In genomic region chr12:113215667-113216346, GRCm38 (mm10) we compare ENCODE assay signal across 8 mouse cellular contexts. TPM values are rescaled to one million over a fixed set of nuclear protein-coding genes. Genes with fewer than 3 reads are reported as not detected.
DNase-seq lines count a peak whose midpoint lies in the region; ATAC-seq and TF ChIP-seq lines count a peak whose summit lies in the region.

No protein-coding gene starts in this region.

- peak; percentile 56 for DNase-seq in layer of hippocampus, adult 11-12 months (ENCODE audit: low spot score)
- DNase-seq in layer of hippocampus, adult 9-10 months (ENCODE audit: low spot score) = no peak
- peak; percentile 42 for DNase-seq in cerebellum, adult 11-12 months
- peak; percentile 50 for DNase-seq in forelimb bud, embryonic 11.5 days (ENCODE audit: low read depth, low spot score)
- DNase-seq in midbrain, postnatal 0 days (ENCODE audit: low spot score) = peak; percentile 64
- DNase-seq in splenic B cell, adult 2 months (ENCODE audit: low read depth, low spot score) = peak; percentile 82

- H3K4me1 ChIP-seq in hindbrain, embryonic 16.5 days (ENCODE audit: control insufficient read depth, insufficient read depth, low read depth, low read length) = no peaks in the 10 kb centered on the region
- no peaks in the 10 kb centered on the region for H3K4me1 ChIP-seq in limb, embryonic 13.5 days
- no peaks in the 10 kb centered on the region for H3K4me1 ChIP-seq in midbrain, postnatal 0 days (ENCODE audit: insufficient read depth, low read length)

- no peaks in the 10 kb centered on the region for H3K27me3 ChIP-seq in hindbrain, embryonic 16.5 days (replicated peaks; ENCODE audit: control insufficient read depth, insufficient read depth, low read length)
- no peaks in the 10 kb centered on the region for H3K27me3 ChIP-seq in limb, embryonic 13.5 days
- no peaks in the 10 kb centered on the region for H3K27me3 ChIP-seq in midbrain, postnatal 0 days (ENCODE audit: insufficient read depth, low read length)
- no peaks in the 10 kb centered on the region for H3K27me3 ChIP-seq in splenic B cell, adult 2 months (ENCODE audit: control insufficient read depth, insufficient read depth, low read length, poor library complexity, severe bottlenecking)

- no peaks in the 10 kb centered on the region for H3K36me3 ChIP-seq in hindbrain, embryonic 16.5 days (ENCODE audit: control insufficient read depth, insufficient read depth, low read length)
- no peaks in the 10 kb centered on the region for H3K36me3 ChIP-seq in limb, embryonic 13.5 days
- H3K36me3 ChIP-seq in midbrain, postnatal 0 days (ENCODE audit: insufficient read depth, low read length) = no peaks in the 10 kb centered on the region
- H3K36me3 ChIP-seq in splenic B cell, adult 2 months (ENCODE audit: control insufficient read depth, insufficient read depth, low read length, poor library complexity, severe bottlenecking) = no peaks in the 10 kb centered on the region

- peak; percentile 46 for ATAC-seq in hindbrain, embryonic 16.5 days
- ATAC-seq in limb, embryonic 13.5 days (ENCODE audit: low FRiP score, low read depth) = peak; percentile 30
- ATAC-seq in midbrain, postnatal 0 days (ENCODE audit: low FRiP score) = no peak

- 17% methylated on average over 6 of the region's 6 CpGs for WGBS in hindbrain, embryonic 16.5 days
- 13% methylated on average over 6 of the region's 6 CpGs for WGBS in limb, embryonic 13.5 days
- WGBS in midbrain, postnatal 0 days = 14% methylated on average over 6 of the region's 6 CpGs

- no peak overlapping the region for H3K4me3 ChIP-seq in hindbrain, embryonic 16.5 days (ENCODE audit: low read length)
- no peak overlapping the region for H3K4me3 ChIP-seq in limb, embryonic 13.5 days
- no peak overlapping the region for H3K4me3 ChIP-seq in midbrain, postnatal 0 days (ENCODE audit: low read depth, low read length)

- no peak overlapping the region for H3K27ac ChIP-seq in hindbrain, embryonic 16.5 days (ENCODE audit: low read depth, low read length)
- H3K27ac ChIP-seq in limb, embryonic 13.5 days = no peak overlapping the region
- no peak overlapping the region for H3K27ac ChIP-seq in midbrain, postnatal 0 days (ENCODE audit: low read depth, low read length)

- no peak overlapping the region for H3K4me2 ChIP-seq in hindbrain, embryonic 16.5 days (ENCODE audit: low read length)
- H3K4me2 ChIP-seq in limb, embryonic 13.5 days (replicated peaks) = no peak overlapping the region
- no peak overlapping the region for H3K4me2 ChIP-seq in midbrain, postnatal 0 days (ENCODE audit: low read depth, low read length, poor library complexity, severe bottlenecking)

- no peak overlapping the region for H3K9ac ChIP-seq in hindbrain, embryonic 16.5 days (ENCODE audit: low read depth, low read length)
- no peak overlapping the region for H3K9ac ChIP-seq in limb, embryonic 13.5 days
- no peak overlapping the region for H3K9ac ChIP-seq in midbrain, postnatal 0 days (replicated peaks; ENCODE audit: low read length, poor library complexity, severe bottlenecking)

- peak; percentile 82 for TF ChIP-seq CTCF in midbrain, postnatal 0 days (IDR thresholded peaks at IDR 0.05)

- H3K9me3 ChIP-seq in hindbrain, embryonic 16.5 days (ENCODE audit: control insufficient read depth, low read length) = no peaks in the 10 kb centered on the region
- no peaks in the 10 kb centered on the region for H3K9me3 ChIP-seq in limb, embryonic 13.5 days
- no peaks in the 10 kb centered on the region for H3K9me3 ChIP-seq in midbrain, postnatal 0 days (ENCODE audit: low read length)

RNA-seq across cellular contexts. Expression of gene Tmem121, which starts 30.1 kb away (rescaled TPM):
- polyA plus RNA-seq in hindbrain, embryonic 16.5 days (2015; fragmentation: Nextera tagmentation; extraction: Ambion mirVana) = 50.8 and 52.2 TPM in 2 replicates
- polyA plus RNA-seq in limb, embryonic 13.5 days (2015; fragmentation: Nextera tagmentation; extraction: Ambion mirVana) = 21.2 and 23.4 TPM in 2 replicates
- 80.8 and 89.1 TPM in 2 replicates for total RNA-seq in midbrain, postnatal 0 days (2014; rRNA removed)
- 63.6 and 67.5 TPM in 2 replicates for polyA plus RNA-seq in midbrain, postnatal 0 days (2015; fragmentation: Nextera tagmentation; extraction: Ambion mirVana)

RNA-seq across cellular contexts. Expression of gene Tedc1, which starts 59.6 kb away (rescaled TPM):
- polyA plus RNA-seq in hindbrain, embryonic 16.5 days (2015; fragmentation: Nextera tagmentation; extraction: Ambion mirVana) = 14.5 and 18.3 TPM in 2 replicates
- 35.5 and 36.6 TPM in 2 replicates for polyA plus RNA-seq in limb, embryonic 13.5 days (2015; fragmentation: Nextera tagmentation; extraction: Ambion mirVana)
- total RNA-seq in midbrain, postnatal 0 days (2014; rRNA removed) = 4.3 and 17.0 TPM in 2 replicates
- polyA plus RNA-seq in midbrain, postnatal 0 days (2015; fragmentation: Nextera tagmentation; extraction: Ambion mirVana) = 8.8 and 8.9 TPM in 2 replicates
